Mouse (Mus musculus) neural tube, embryonic 11.5 days (tissue): ENCODE measurements around the gene Hbs1l. TPM values are rescaled to one million over a fixed set of nuclear protein-coding genes. Genes with fewer than 3 reads are reported as not detected.

Experiments used
- ATAC-seq: fragments of 200-750 bp; cut with Nextera tagmentation; 2 replicates; pipeline ENCODE4 v1.8.0; 2017; ENCODE audit warnings: moderate number of reproducible peaks, mild to moderate bottlenecking, moderate TSS enrichment, moderate library complexity; ENCODE audit not compliant: insufficient read depth, low FRiP score, low TSS enrichment
- DNase-seq: peaks from one replicate; pipeline ENCODE4 v3.0.0-alpha.2; 2015; ENCODE audit warnings: low spot score
- H3K27ac ChIP-seq: fragments of 300-500 bp; sonication (generic); 2 replicates; pipeline ENCODE4 v1.5.1; 2014; ENCODE audit warnings: low read depth, mild to moderate bottlenecking, low read length
- H3K27me3 ChIP-seq: fragments of 300-500 bp; sonication (generic); 2 replicates; pipeline ENCODE4 v1.6.1; 2014; ENCODE audit warnings: mild to moderate bottlenecking, low read length, mixed read lengths; ENCODE audit not compliant: control insufficient read depth, insufficient read depth
- H3K36me3 ChIP-seq: fragments of 300-500 bp; sonication (generic); 2 replicates; pipeline ENCODE4 v1.6.1; 2014; ENCODE audit warnings: mild to moderate bottlenecking, low read length, moderate library complexity, mixed read lengths; ENCODE audit not compliant: control insufficient read depth, insufficient read depth
- H3K4me1 ChIP-seq: fragments of 300-500 bp; sonication (generic); 2 replicates; pipeline ENCODE4 v1.6.1; 2014; ENCODE audit warnings: low read length, mixed read lengths; ENCODE audit not compliant: control insufficient read depth, insufficient read depth
- H3K4me2 ChIP-seq: fragments of 300-500 bp; sonication (generic); 2 replicates; pipeline ENCODE4 v1.6.1; 2014; ENCODE audit warnings: low read depth, mild to moderate bottlenecking, moderate library complexity
- H3K4me3 ChIP-seq: fragments of 300-500 bp; sonication (generic); 2 replicates; pipeline ENCODE4 v1.5.1; 2014; ENCODE audit warnings: low read depth, low read length
- H3K9ac ChIP-seq: fragments of 300-500 bp; sonication (generic); 2 replicates; pipeline ENCODE4 v1.6.1; 2014; ENCODE audit warnings: mild to moderate bottlenecking, low read length
- H3K9me3 ChIP-seq: fragments of 300-500 bp; sonication (generic); 2 replicates; pipeline ENCODE4 v1.6.1; 2016; ENCODE audit warnings: low read length; ENCODE audit not compliant: control insufficient read depth
- WGBS: fragments of 180-500 bp; shearing (Covaris S2); extraction: QIAGEN DNeasy Blood & Tissue Kit; methylation state at CpG from one replicate; pipeline ENCODE4 v1.1.7; 2014; 5-methylcytosine and 5-hydroxymethylcytosine counted together
- polyA plus RNA-seq: library from polyadenylated mRNA; unstranded; fragments of >200 nt; fragmentation: Nextera tagmentation; extraction: Ambion mirVana; gene quantifications from 2 replicates; pipeline ENCODE4 v1.2.1, GENCODE M21; 2014

Hbs1l gene
- polyA plus RNA-seq, 1 experiment from 2014 or later: 131 TPM

GRCm38 (mm10) chr10:21349946-21350345, 54.2 kb downstream of the Hbs1l start:
- no peak overlapping the region for H3K27ac ChIP-seq
- H3K9ac ChIP-seq: no peak overlapping the region
- H3K4me3 ChIP-seq: no peak overlapping the region
- H3K4me1 ChIP-seq: no peaks in the 10 kb centered on the region
- no peak for ATAC-seq
- H3K9me3 ChIP-seq: no peaks in the 10 kb centered on the region
- WGBS: 91% methylated on average over 2 of the region's 2 CpGs
- H3K36me3 ChIP-seq: peaks cover 7% of the 10 kb centered on the region; the same call in 1 of the 2 replicates
- H3K4me2 ChIP-seq: no peak overlapping the region
- H3K27me3 ChIP-seq: no peaks in the 10 kb centered on the region
- DNase-seq: no peak

- Histone ChIP-seq H3K4me1 (no peaks in the 10 kb centered on the region), H3K36me3 (peaks cover 7% of the 10 kb centered on the region), H3K9me3 (no peaks in the 10 kb centered on the region), H3K27me3 (no peaks in the 10 kb centered on the region), H3K27ac (no peak overlapping the region), H3K4me2 (no peak overlapping the region), H3K9ac (no peak overlapping the region), H3K4me3 (no peak overlapping the region)
- ATAC-seq (no peak), DNase-seq (no peak)
- WGBS: 93% methylated on average over 11 of the region's 11 CpGs
Measured at GRCm38 (mm10) chr10:21350531-21351515, 55.0 kb downstream of the Hbs1l start.

- Histone ChIP-seq H3K9ac (no peak overlapping the region), H3K27me3 (no peaks in the 10 kb centered on the region), H3K27ac (no peak overlapping the region), H3K36me3 (peaks cover 7% of the 10 kb centered on the region), H3K4me3 (no peak overlapping the region), H3K4me1 (no peaks in the 10 kb centered on the region), H3K9me3 (no peaks in the 10 kb centered on the region), H3K4me2 (no peak overlapping the region)
- ATAC-seq (no peak), DNase-seq (no peak)
- 86% methylated on average over 12 of the region's 12 CpGs for WGBS
Measured at GRCm38 (mm10) chr10:21351766-21352165, 56.0 kb downstream of the Hbs1l start.

GRCm38 (mm10) chr10:21353890-21354289, 58.1 kb downstream of the Hbs1l start:
- H3K36me3 ChIP-seq: peaks cover 5% of the 10 kb centered on the region
- H3K27me3 ChIP-seq: no peaks in the 10 kb centered on the region
- no peak overlapping the region for H3K4me2 ChIP-seq
- H3K9me3 ChIP-seq: no peaks in the 10 kb centered on the region
- no peak for ATAC-seq
- no peak overlapping the region for H3K27ac ChIP-seq
- H3K9ac ChIP-seq: no peak overlapping the region
- WGBS: 62% methylated on average over 5 of the region's 5 CpGs
- no peak for DNase-seq
- no peak overlapping the region for H3K4me3 ChIP-seq
- H3K4me1 ChIP-seq: no peaks in the 10 kb centered on the region

GRCm38 (mm10) chr10:21354506-21354905, 58.7 kb downstream of the Hbs1l start:
- Histone ChIP-seq H3K36me3 (peaks cover 5% of the 10 kb centered on the region), H3K9me3 (no peaks in the 10 kb centered on the region), H3K27ac (no peak overlapping the region), H3K27me3 (no peaks in the 10 kb centered on the region), H3K4me1 (no peaks in the 10 kb centered on the region), H3K4me2 (no peak overlapping the region), H3K4me3 (no peak overlapping the region), H3K9ac (no peak overlapping the region)
- 93% methylated on average over 7 of the region's 7 CpGs for WGBS
- DNase-seq (no peak), ATAC-seq (no peak)

GRCm38 (mm10) chr10:21357986-21358385, 62.2 kb downstream of the Hbs1l start:
- WGBS: 92% methylated on average over 8 of the region's 8 CpGs
- H3K4me2 ChIP-seq: no peak overlapping the region
- peaks cover 3% of the 10 kb centered on the region for H3K36me3 ChIP-seq
- ATAC-seq: no peak
- no peaks in the 10 kb centered on the region for H3K27me3 ChIP-seq
- no peaks in the 10 kb centered on the region for H3K4me1 ChIP-seq
- no peak overlapping the region for H3K4me3 ChIP-seq
- no peaks in the 10 kb centered on the region for H3K9me3 ChIP-seq
- H3K27ac ChIP-seq: no peak overlapping the region
- no peak for DNase-seq
- H3K9ac ChIP-seq: no peak overlapping the region

- no peak for ATAC-seq
- Histone ChIP-seq H3K4me3 (no peak overlapping the region), H3K9me3 (no peaks in the 10 kb centered on the region), H3K36me3 (peaks cover 3% of the 10 kb centered on the region), H3K4me1 (no peaks in the 10 kb centered on the region), H3K4me2 (no peak overlapping the region), H3K9ac (no peak overlapping the region), H3K27me3 (no peaks in the 10 kb centered on the region), H3K27ac (no peak overlapping the region)
- no peak for DNase-seq
- 92% methylated on average over 4 of the region's 4 CpGs for WGBS
Measured at GRCm38 (mm10) chr10:21359086-21359485, 63.3 kb downstream of the Hbs1l start.

- no peak overlapping the region for H3K9ac ChIP-seq
- H3K4me1 ChIP-seq: no peaks in the 10 kb centered on the region
- H3K9me3 ChIP-seq: no peaks in the 10 kb centered on the region
- DNase-seq: no peak
- H3K36me3 ChIP-seq: no peaks in the 10 kb centered on the region
- H3K4me3 ChIP-seq: no peak overlapping the region
- ATAC-seq: no peak
- WGBS: 85% methylated on average over 7 of the region's 7 CpGs
- no peak overlapping the region for H3K4me2 ChIP-seq
- H3K27ac ChIP-seq: no peak overlapping the region
- no peaks in the 10 kb centered on the region for H3K27me3 ChIP-seq
Measured at GRCm38 (mm10) chr10:21361871-21362270, 66.1 kb downstream of the Hbs1l start.

GRCm38 (mm10) chr10:21363297-21363696, 67.5 kb downstream of the Hbs1l start:
- H3K9me3 ChIP-seq: no peaks in the 10 kb centered on the region
- WGBS: 92% methylated on average over 4 of the region's 4 CpGs
- no peak overlapping the region for H3K4me2 ChIP-seq
- ATAC-seq (no peak), DNase-seq (no peak)
- H3K27me3 ChIP-seq: no peaks in the 10 kb centered on the region
- no peak overlapping the region for H3K9ac ChIP-seq
- no peak overlapping the region for H3K27ac ChIP-seq
- H3K4me3 ChIP-seq: no peak overlapping the region
- 0 out of 2 replicates have a peak, but pooled peaks cover under 1% of the 10 kb centered on the region for H3K36me3 ChIP-seq
- H3K4me1 ChIP-seq: no peaks in the 10 kb centered on the region
